Mouse (Mus musculus) stomach, embryonic 14.5 days (tissue): Measurements from ENCODE around the gene Mcl1. TPM values are rescaled to one million over a fixed set of nuclear protein-coding genes. Genes with fewer than 3 reads are reported as not detected.
A peak's percentile ranks its signal among the peaks of the same experiment; 100 is the strongest.

Source experiments
- ATAC-seq: fragments of 200-750 bp; cut with Nextera tagmentation; 2 replicates; pipeline ENCODE4 v1.8.0; 2017; ENCODE audit warnings: low read depth, moderate TSS enrichment; ENCODE audit not compliant: insufficient number of reproducible peaks, insufficient read depth, low FRiP score
- H3K27ac ChIP-seq: fragments of 300-500 bp; sonication (generic); 2 replicates; pipeline ENCODE4 v1.5.1; 2014; ENCODE audit warnings: mild to moderate bottlenecking, low read length, moderate library complexity, mixed read lengths
- H3K27me3 ChIP-seq: fragments of 300-500 bp; sonication (generic); 2 replicates; pipeline ENCODE4 v1.6.1; 2014; ENCODE audit warnings: low read length, control low read depth, mixed read lengths; ENCODE audit not compliant: control insufficient read depth, insufficient read depth
- H3K36me3 ChIP-seq: fragments of 300-500 bp; sonication (generic); 2 replicates; pipeline ENCODE4 v1.6.1; 2014; ENCODE audit warnings: mild to moderate bottlenecking, control low read depth, low read length, moderate library complexity, mixed read lengths; ENCODE audit not compliant: control insufficient read depth, insufficient read depth
- H3K4me1 ChIP-seq: fragments of 300-500 bp; sonication (generic); 2 replicates; pipeline ENCODE4 v1.6.1; 2014; ENCODE audit warnings: low read length, control low read depth, mixed read lengths; ENCODE audit not compliant: control insufficient read depth, insufficient read depth
- H3K4me2 ChIP-seq: fragments of 300-500 bp; sonication (generic); replicated peaks from 2 replicates; pipeline ENCODE4 v1.6.1; 2014; ENCODE audit warnings: low read depth, low read length, control low read depth
- H3K4me3 ChIP-seq: fragments of 300-500 bp; sonication (generic); 2 replicates; pipeline ENCODE4 v1.5.1; 2014; ENCODE audit warnings: low read depth, low read length, control low read depth
- H3K9ac ChIP-seq: fragments of 300-500 bp; sonication (generic); replicated peaks from 2 replicates; pipeline ENCODE4 v1.6.1; 2014; ENCODE audit warnings: low read depth, mild to moderate bottlenecking, control low read depth, low read length, moderate library complexity, mixed read lengths
- H3K9me3 ChIP-seq: fragments of 300-500 bp; sonication (generic); 2 replicates; pipeline ENCODE4 v1.6.1; 2016; ENCODE audit warnings: low read depth, low read length, control low read depth; ENCODE audit not compliant: control insufficient read depth
- WGBS: fragments of 180-500 bp; shearing (Covaris S2); extraction: QIAGEN DNeasy Blood & Tissue Kit; methylation state at CpG from one replicate; pipeline ENCODE4 v1.1.7; 2014; 5-methylcytosine and 5-hydroxymethylcytosine counted together
- polyA plus RNA-seq: library from polyadenylated mRNA; unstranded; fragments of >200 nt; fragmentation: Nextera tagmentation; extraction: Ambion mirVana; gene quantifications from 2 replicates; pipeline ENCODE4 v1.2.1, GENCODE M21; 2014

The Mcl1 gene
- polyA plus RNA-seq, 1 experiment from 2014 or later = 47.0 TPM

- Histone ChIP-seq H3K36me3 (no peaks in the 10 kb centered on the region), H3K4me2 (no peak overlapping the region), H3K4me1 (peaks cover 10% of the 10 kb centered on the region; the same call in 1 of the 2 replicates), H3K27ac (no peak overlapping the region), H3K9ac (no peak overlapping the region), H3K9me3 (no peaks in the 10 kb centered on the region), H3K4me3 (no peak overlapping the region), H3K27me3 (no peaks in the 10 kb centered on the region)
- WGBS = 51% methylated on average over 11 of the region's 11 CpGs
- ATAC-seq = no peak
Observed at GRCm38 (mm10) chr3:95681365-95681764, 22.8 kb downstream of the Mcl1 start.

GRCm38 (mm10) chr3:95682878-95683277 lies 24.3 kb downstream of the Mcl1 start:
- Histone ChIP-seq H3K4me2 (no peak overlapping the region), H3K4me1 (peaks cover 17% of the 10 kb centered on the region), H3K9me3 (no peaks in the 10 kb centered on the region), H3K4me3 (no peak overlapping the region), H3K9ac (no peak overlapping the region), H3K27me3 (no peaks in the 10 kb centered on the region), H3K36me3 (no peaks in the 10 kb centered on the region), H3K27ac (no peak overlapping the region)
- WGBS = 73% methylated on average over 5 of the region's 5 CpGs
- ATAC-seq = no peak

- WGBS = 52% methylated on average over 8 of the region's 8 CpGs
- H3K27ac ChIP-seq = no peak overlapping the region
- H3K4me3 ChIP-seq = no peak overlapping the region
- no peaks in the 10 kb centered on the region for H3K27me3 ChIP-seq
- no peak overlapping the region for H3K4me2 ChIP-seq
- no peaks in the 10 kb centered on the region for H3K36me3 ChIP-seq
- no peaks in the 10 kb centered on the region for H3K9me3 ChIP-seq
- peaks cover 31% of the 10 kb centered on the region for H3K4me1 ChIP-seq
- no peak for ATAC-seq
- no peak overlapping the region for H3K9ac ChIP-seq
Observed at GRCm38 (mm10) chr3:95684846-95685245, 26.3 kb downstream of the Mcl1 start.

GRCm38 (mm10) chr3:95685301-95685700 lies 26.7 kb downstream of the Mcl1 start:
- 72% methylated on average over 4 of the region's 4 CpGs for WGBS
- Histone ChIP-seq H3K27me3 (no peaks in the 10 kb centered on the region), H3K9me3 (no peaks in the 10 kb centered on the region), H3K36me3 (no peaks in the 10 kb centered on the region), H3K27ac (no peak overlapping the region), H3K4me2 (no peak overlapping the region), H3K4me3 (no peak overlapping the region), H3K9ac (no peak overlapping the region), H3K4me1 (peaks cover 35% of the 10 kb centered on the region)
- no peak for ATAC-seq

- 80% methylated on average over 2 of the region's 2 CpGs for WGBS
- H3K36me3 ChIP-seq = no peaks in the 10 kb centered on the region
- H3K4me1 ChIP-seq = peaks cover 34% of the 10 kb centered on the region
- no peaks in the 10 kb centered on the region for H3K27me3 ChIP-seq
- no peak overlapping the region for H3K4me2 ChIP-seq
- no peaks in the 10 kb centered on the region for H3K9me3 ChIP-seq
- H3K4me3 ChIP-seq = no peak overlapping the region
- ATAC-seq = no peak
- H3K9ac ChIP-seq = no peak overlapping the region
- H3K27ac ChIP-seq = no peak overlapping the region
Observed at GRCm38 (mm10) chr3:95685701-95686100, 27.1 kb downstream of the Mcl1 start.

GRCm38 (mm10) chr3:95686492-95687167 lies 28.0 kb downstream of the Mcl1 start:
- Histone ChIP-seq H3K4me1 (peaks cover 31% of the 10 kb centered on the region), H3K9ac (no peak overlapping the region), H3K27ac (no peak overlapping the region; the same call in 1 of the 2 replicates)

GRCm38 (mm10) chr3:95687168-95687523 lies 28.6 kb downstream of the Mcl1 start:
- H3K27me3 ChIP-seq = no peaks in the 10 kb centered on the region
- H3K9ac ChIP-seq = peak overlapping the region; percentile 32; the same call in 1 of the 2 replicates
- peaks cover 31% of the 10 kb centered on the region for H3K4me1 ChIP-seq
- no peaks in the 10 kb centered on the region for H3K36me3 ChIP-seq
- peak overlapping the region; percentile 40 for H3K4me3 ChIP-seq
- peak overlapping the region; percentile 84; the same call in 1 of the 2 replicates for H3K27ac ChIP-seq
- ATAC-seq = peak; percentile 21; the same call in 1 of the 2 replicates
- no peaks in the 10 kb centered on the region for H3K9me3 ChIP-seq
- WGBS = 15% methylated on average over 4 of the region's 4 CpGs
- H3K4me2 ChIP-seq = peak overlapping the region; percentile 87

More at GRCm38 (mm10) chr3:95686492-95687167, 28.0 kb downstream of the Mcl1 start:
- H3K27me3 ChIP-seq = no peaks in the 10 kb centered on the region
- H3K36me3 ChIP-seq = no peaks in the 10 kb centered on the region
- peak overlapping the region; percentile 40; the same call in 1 of the 2 replicates for H3K4me3 ChIP-seq
- peak overlapping the region; percentile 87 for H3K4me2 ChIP-seq
- 37% methylated on average over 9 of the region's 10 CpGs for WGBS
- H3K9me3 ChIP-seq = no peaks in the 10 kb centered on the region
- ATAC-seq = no peak

GRCm38 (mm10) chr3:95687524-95688421 lies 29.2 kb downstream of the Mcl1 start, which contains the start of gene Adamtsl4:
TSS of gene Adamtsl4 (minus strand) at chr3:95687917.
- H3K36me3 ChIP-seq = no peaks in the 10 kb centered on the region
- 4% methylated on average over 48 of the region's 50 CpGs for WGBS
- no peaks in the 10 kb centered on the region for H3K9me3 ChIP-seq
- ATAC-seq = peak; percentile 62; the same call in 1 of the 2 replicates
- H3K4me2 ChIP-seq = peak within 1 kb of the TSS; percentile 87
- H3K4me3 ChIP-seq = peak within 1 kb of the TSS; percentile 40
- H3K9ac ChIP-seq = peak within 1 kb of the TSS; percentile 32; the same call in 1 of the 2 replicates
- no peaks in the 10 kb centered on the region for H3K27me3 ChIP-seq
- peaks cover 31% of the 10 kb centered on the region for H3K4me1 ChIP-seq
- H3K27ac ChIP-seq = peak within 1 kb of the TSS; percentile 84
